Mouse (Mus musculus) hindbrain, embryonic 11.5 days (tissue): ENCODE data around the gene Kcnk6. TPM values are rescaled to one million over a fixed set of nuclear protein-coding genes. Genes with fewer than 3 reads are reported as not detected.
"Not testable (repeated sequence)": the region's sequence is repeated elsewhere in the genome, so short reads cannot be mapped to it uniquely, and the experiment has no call there.

ENCODE experiments used
- ATAC-seq: fragments of 200-750 bp; cut with Nextera tagmentation; 2 replicates; pipeline ENCODE4 v1.8.0; 2017; ENCODE audit warnings: mild to moderate bottlenecking, moderate TSS enrichment, moderate library complexity; ENCODE audit not compliant: low FRiP score
- DNase-seq: peaks from one replicate; pipeline ENCODE4 v3.0.0-alpha.2; 2015; ENCODE audit warnings: low spot score
- H3K27ac ChIP-seq: fragments of 300-500 bp; sonication (generic); 2 replicates; pipeline ENCODE4 v1.5.1; 2014; ENCODE audit warnings: mild to moderate bottlenecking, low read depth, low read length
- H3K27me3 ChIP-seq: fragments of 300-500 bp; sonication (generic); 2 replicates; pipeline ENCODE4 v1.6.1; 2014; ENCODE audit warnings: mild to moderate bottlenecking, low read length, moderate library complexity, mixed read lengths; ENCODE audit not compliant: control insufficient read depth, insufficient read depth
- H3K36me3 ChIP-seq: fragments of 300-500 bp; sonication (generic); 2 replicates; pipeline ENCODE4 v1.6.1; 2014; ENCODE audit warnings: mild to moderate bottlenecking, low read length, moderate library complexity, mixed read lengths; ENCODE audit not compliant: control insufficient read depth, insufficient read depth
- H3K4me1 ChIP-seq: fragments of 300-500 bp; sonication (generic); replicated peaks from 2 replicates; pipeline ENCODE4 v1.6.1; 2014; ENCODE audit warnings: low read length, mixed read lengths; ENCODE audit not compliant: control insufficient read depth, insufficient read depth
- H3K4me2 ChIP-seq: fragments of 300-500 bp; sonication (generic); replicated peaks from 2 replicates; pipeline ENCODE4 v1.6.1; 2014; ENCODE audit warnings: mild to moderate bottlenecking, low read depth, low read length
- H3K4me3 ChIP-seq: fragments of 300-500 bp; sonication (generic); 2 replicates; pipeline ENCODE4 v1.5.1; 2014; ENCODE audit warnings: low read depth, low read length
- H3K9ac ChIP-seq: fragments of 300-500 bp; sonication (generic); 2 replicates; pipeline ENCODE4 v1.6.1; 2014; ENCODE audit warnings: low read depth, low read length
- H3K9me3 ChIP-seq: fragments of 300-500 bp; sonication (generic); 2 replicates; pipeline ENCODE4 v1.6.1; 2016; ENCODE audit warnings: low read length; ENCODE audit not compliant: control insufficient read depth
- WGBS: fragments of 180-500 bp; shearing (Covaris S2); extraction: QIAGEN DNeasy Blood & Tissue Kit; methylation state at CpG from one replicate; pipeline ENCODE4 v1.1.7; 2014; 5-methylcytosine and 5-hydroxymethylcytosine counted together
- polyA plus RNA-seq: library from polyadenylated mRNA; unstranded; fragments of >200 nt; fragmentation: Nextera tagmentation; extraction: Ambion mirVana; gene quantifications from 2 replicates; pipeline ENCODE4 v1.2.1, GENCODE M21; 2014

Kcnk6 gene
- polyA plus RNA-seq, 1 experiment from 2014 or later, result 0.32 TPM

DNA sequence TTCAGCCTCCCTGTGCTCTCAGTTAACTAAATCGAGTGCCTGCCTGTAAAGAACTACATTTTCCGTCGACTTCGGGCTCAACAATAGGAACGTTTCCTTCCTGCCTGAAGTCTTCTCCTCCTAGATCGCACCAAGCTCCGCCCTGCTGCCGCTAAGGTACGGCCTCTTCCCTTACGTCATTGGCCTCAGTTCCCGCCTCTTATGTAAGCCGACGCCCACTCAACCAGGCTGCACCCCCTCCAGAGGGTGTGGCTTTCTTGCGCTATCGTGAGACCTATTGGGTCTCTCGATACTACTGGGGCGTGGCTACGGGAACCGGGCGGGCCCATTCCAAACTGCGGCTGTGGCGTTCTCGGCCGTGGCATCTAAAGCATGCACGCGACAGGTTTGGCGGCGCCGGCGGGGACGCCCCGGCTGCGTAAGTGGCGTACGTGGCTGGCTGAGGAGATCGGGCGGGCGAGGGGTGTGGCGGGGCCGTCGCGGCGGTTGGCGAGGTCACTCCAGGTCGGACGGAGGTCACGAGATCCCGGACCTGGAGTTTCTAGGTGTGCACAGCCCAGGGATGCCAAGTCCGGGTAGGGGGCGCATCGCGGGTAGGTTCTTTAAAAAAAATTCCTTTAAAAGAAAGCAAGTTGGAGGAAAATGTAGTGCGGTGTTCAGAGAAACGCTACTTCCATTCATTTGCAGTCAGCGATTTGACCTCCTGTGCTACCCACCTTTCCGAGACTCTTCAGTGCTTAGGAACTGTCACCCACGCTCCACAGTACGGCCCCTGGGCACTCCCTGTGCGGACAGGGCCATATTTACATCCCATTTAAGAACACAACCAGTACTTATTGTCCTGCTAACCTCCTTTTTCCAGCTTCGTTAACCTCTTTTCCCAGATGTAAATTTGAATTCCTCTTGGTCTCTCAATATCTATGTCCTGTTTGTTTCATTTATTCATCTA is 6.0 kb upstream of the Kcnk6 start, which contains the start of gene Yif1b:
Gene Yif1b, plus strand, starts transcription at position 311 of the 949 bp plus-strand sequence.
- Histone ChIP-seq H3K36me3 (no peaks in the 10 kb centered on the region), H3K27me3 (no peaks in the 10 kb centered on the region), H3K9me3 (no peaks in the 10 kb centered on the region), H3K4me2 (peak within 1 kb of the TSS; percentile 68), H3K4me1 (no peaks in the 10 kb centered on the region), H3K4me3 (peak within 1 kb of the TSS; percentile 70), H3K27ac (peak within 1 kb of the TSS; percentile 71), H3K9ac (peak within 1 kb of the TSS; percentile 67)
- DNase-seq (peak; percentile 99), ATAC-seq (peak; percentile 98)
- under 1% methylated on average over 60 of the region's 60 CpGs for WGBS

DNA sequence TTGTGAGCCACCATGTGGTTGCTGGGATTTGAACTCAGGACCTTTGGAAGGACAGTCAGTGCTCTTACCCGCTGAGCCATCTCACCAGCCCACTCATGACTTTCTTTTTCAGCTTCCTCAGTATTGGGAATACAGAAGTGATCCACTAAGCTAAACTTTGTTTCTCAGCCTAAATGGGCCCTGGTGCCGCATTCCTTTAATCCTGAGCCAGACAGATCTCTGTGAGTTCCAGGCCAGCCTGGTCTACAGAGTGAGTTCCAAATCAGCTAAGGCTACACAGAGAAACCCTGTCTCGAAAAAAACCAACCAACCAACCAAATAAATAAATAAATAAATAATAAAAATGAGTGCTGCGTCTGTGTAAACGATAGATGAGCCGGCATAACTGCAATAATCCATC is 5.3 kb upstream of the Kcnk6 start:
- H3K4me1 ChIP-seq, H3K9me3 ChIP-seq, H3K27me3 ChIP-seq, DNase-seq, H3K36me3 ChIP-seq: not testable (repeated sequence)
- Histone ChIP-seq H3K4me3 (peak overlapping the region; percentile 70; the same call in 1 of the 2 replicates), H3K27ac (peak overlapping the region; percentile 71), H3K4me2 (peak overlapping the region; percentile 53), H3K9ac (peak overlapping the region; percentile 45; the same call in 1 of the 2 replicates)
- peak; percentile 28 for ATAC-seq
- 34% methylated on average over 6 of the region's 6 CpGs for WGBS

DNA sequence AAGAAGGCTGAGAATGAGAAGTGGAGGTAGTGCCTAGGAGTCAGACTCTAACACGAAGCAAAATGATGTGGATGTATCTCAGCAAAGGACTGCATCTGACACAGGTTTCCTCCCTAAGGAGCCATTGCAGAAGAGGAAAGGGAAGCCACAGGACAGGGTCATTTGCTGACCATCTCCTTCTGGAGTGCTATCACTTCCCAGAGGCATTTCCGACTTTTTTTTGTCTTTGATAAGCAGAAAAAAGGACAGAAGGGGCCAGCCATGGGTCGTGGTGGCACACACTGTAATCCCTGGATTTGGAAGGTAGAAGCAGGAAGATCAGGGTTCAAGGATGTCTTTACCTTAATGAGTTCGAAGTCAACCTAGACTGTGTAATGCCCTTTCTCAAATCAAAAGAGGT is 4.3 kb upstream of the Kcnk6 start:
- Histone ChIP-seq H3K4me3 (no peak overlapping the region), H3K9me3 (no peaks in the 10 kb centered on the region), H3K27ac (no peak overlapping the region), H3K27me3 (peaks cover 16% of the 10 kb centered on the region), H3K9ac (no peak overlapping the region), H3K4me2 (no peak overlapping the region), H3K4me1 (no peaks in the 10 kb centered on the region; the same call in 1 of the 2 replicates), H3K36me3 (no peaks in the 10 kb centered on the region)
- ATAC-seq (no peak), DNase-seq (no peak)
- WGBS, result 88% methylated on average over 4 of the region's 4 CpGs

DNA sequence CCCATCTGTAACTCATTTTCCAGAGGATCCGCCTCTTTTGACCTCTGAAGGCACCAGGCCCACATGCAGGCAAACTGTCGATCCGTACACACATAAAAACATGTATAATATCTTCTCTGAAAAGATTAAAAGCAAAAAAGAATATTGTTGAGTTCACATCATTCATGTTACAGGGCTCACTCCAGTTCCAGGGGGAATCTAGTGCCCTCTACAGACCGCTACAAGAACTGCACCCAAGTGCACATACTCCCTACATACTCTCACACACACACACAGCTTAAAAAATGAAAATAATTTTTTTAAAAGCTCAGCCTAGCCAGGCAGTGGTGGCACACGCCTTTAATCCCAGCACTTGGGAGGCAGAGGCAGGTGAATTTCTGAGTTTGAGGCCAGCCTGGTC is 2.3 kb upstream of the Kcnk6 start:
- no peak overlapping the region for H3K9ac ChIP-seq
- H3K4me3 ChIP-seq, result no peak overlapping the region
- WGBS, result 78% methylated on average over 5 of the region's 5 CpGs
- H3K4me2 ChIP-seq, result no peak overlapping the region
- H3K27me3 ChIP-seq, result peaks cover 25% of the 10 kb centered on the region
- ATAC-seq, result no peak
- DNase-seq, result no peak
- no peak overlapping the region for H3K27ac ChIP-seq
- H3K9me3 ChIP-seq, result no peaks in the 10 kb centered on the region
- H3K36me3 ChIP-seq, result no peaks in the 10 kb centered on the region
- no peaks in the 10 kb centered on the region; the same call in 1 of the 2 replicates for H3K4me1 ChIP-seq

DNA sequence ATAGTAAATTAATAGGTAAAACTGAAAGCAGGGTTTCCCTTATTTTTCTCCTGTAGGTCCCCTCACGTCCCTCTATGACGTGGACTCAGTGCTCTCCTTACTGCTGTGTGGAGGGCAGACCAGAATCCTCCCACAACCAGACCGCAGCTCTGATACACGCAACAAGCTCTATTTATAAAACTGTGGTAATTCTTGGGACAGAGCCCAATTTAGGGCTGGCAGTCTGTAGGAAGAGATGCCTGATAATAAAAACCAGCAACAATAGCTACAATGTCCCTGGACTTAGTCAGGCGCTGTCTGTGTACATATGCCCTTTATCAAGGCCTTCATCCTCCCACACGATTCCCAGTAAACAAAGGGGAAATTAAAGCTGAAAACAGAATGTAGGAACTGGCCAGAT is 1.4 kb upstream of the Kcnk6 start:
- H3K27ac ChIP-seq, result no peak overlapping the region
- WGBS, result 83% methylated on average over 6 of the region's 6 CpGs
- ATAC-seq (no peak), DNase-seq (no peak)
- no peak overlapping the region for H3K4me2 ChIP-seq
- H3K4me3 ChIP-seq, result no peak overlapping the region
- peaks cover 25% of the 10 kb centered on the region for H3K27me3 ChIP-seq
- H3K36me3 ChIP-seq, result no peaks in the 10 kb centered on the region
- no peaks in the 10 kb centered on the region for H3K9me3 ChIP-seq
- no peaks in the 10 kb centered on the region; the same call in 1 of the 2 replicates for H3K4me1 ChIP-seq
- no peak overlapping the region for H3K9ac ChIP-seq

DNA sequence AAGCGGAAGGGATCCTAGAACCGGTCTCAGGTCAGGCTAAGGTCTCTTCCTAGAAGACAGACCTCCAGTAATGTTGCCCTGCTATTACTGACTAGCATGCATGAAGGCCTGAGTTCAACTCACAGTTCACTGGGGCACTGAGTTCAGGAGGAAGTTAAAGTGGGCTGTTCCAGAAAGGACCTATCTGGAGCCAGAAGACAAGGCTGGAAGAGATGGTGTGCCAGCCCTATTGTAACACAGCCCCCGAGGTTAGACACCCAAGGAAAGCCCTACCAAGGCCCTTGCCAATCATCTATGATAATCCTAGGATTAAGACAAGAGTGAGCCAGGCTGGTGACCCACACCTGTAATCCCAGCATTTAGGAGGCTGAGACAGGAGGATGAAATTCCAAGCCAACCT is 798 bp downstream of the Kcnk6 start:
- Histone ChIP-seq H3K4me3 (no peak overlapping the region), H3K27me3 (peaks cover 25% of the 10 kb centered on the region), H3K4me1 (no peaks in the 10 kb centered on the region; the same call in 1 of the 2 replicates), H3K9me3 (no peaks in the 10 kb centered on the region), H3K9ac (no peak overlapping the region), H3K27ac (no peak overlapping the region), H3K4me2 (no peak overlapping the region), H3K36me3 (no peaks in the 10 kb centered on the region)
- no peak for ATAC-seq
- 54% methylated on average over 3 of the region's 3 CpGs for WGBS
- DNase-seq, result no peak

DNA sequence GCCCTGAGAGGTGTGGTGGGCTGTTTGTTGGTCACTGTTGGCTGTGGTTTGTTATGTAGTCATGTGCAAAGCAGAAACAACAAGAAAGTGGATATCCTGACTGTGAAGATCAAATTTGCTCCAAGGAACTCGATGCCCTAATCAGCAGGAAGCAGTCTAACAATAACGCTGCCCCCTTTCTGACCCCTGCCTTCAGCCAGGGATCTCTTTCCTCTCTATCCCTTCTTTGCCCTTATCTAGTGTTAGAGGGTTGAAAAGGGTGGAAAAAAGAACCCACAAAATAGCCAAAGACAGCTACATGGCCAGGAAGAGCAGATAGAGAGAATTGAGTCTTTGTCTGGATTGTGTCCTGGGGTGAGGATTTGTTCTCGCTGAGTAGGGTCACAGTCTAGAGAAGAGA is 1.8 kb downstream of the Kcnk6 start:
- WGBS, result 15% methylated on average over 3 of the region's 3 CpGs
- no peak for ATAC-seq
- Histone ChIP-seq H3K9me3 (no peaks in the 10 kb centered on the region), H3K9ac (no peak overlapping the region), H3K27me3 (peaks cover 25% of the 10 kb centered on the region), H3K36me3 (no peaks in the 10 kb centered on the region), H3K4me1 (no peaks in the 10 kb centered on the region; the same call in none of the 2 replicates), H3K27ac (no peak overlapping the region), H3K4me2 (no peak overlapping the region), H3K4me3 (no peak overlapping the region)
- DNase-seq, result no peak

DNA sequence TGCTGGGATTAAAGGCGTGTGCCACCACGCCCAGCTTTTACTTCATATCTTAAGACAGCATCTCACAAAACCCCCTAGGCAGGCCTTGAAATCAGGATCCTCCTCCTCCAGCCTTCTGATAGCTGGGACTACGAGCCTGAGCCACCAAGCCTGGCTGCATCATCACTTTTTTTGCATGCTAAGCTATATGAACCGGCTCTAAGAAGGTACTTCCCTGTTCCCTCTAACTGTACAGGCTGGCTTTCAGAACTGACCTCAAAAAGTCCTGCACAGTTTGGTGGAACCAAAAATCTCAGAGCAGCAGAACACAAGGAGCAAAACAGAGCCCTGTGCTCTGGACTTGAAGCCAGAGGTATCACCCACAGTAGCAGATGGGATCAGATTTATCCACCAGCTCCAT is 4.1 kb downstream of the Kcnk6 start:
- DNase-seq (no peak), ATAC-seq (no peak)
- no peak overlapping the region for H3K9ac ChIP-seq
- H3K27ac ChIP-seq, result no peak overlapping the region
- H3K4me2 ChIP-seq, result no peak overlapping the region
- H3K4me3 ChIP-seq, result no peak overlapping the region
- H3K27me3 ChIP-seq, result peaks cover 25% of the 10 kb centered on the region
- no peaks in the 10 kb centered on the region for H3K9me3 ChIP-seq
- no peaks in the 10 kb centered on the region for H3K36me3 ChIP-seq
- no peaks in the 10 kb centered on the region; the same call in none of the 2 replicates for H3K4me1 ChIP-seq
- 77% methylated on average over 4 of the region's 4 CpGs for WGBS
